Mouse (Mus musculus): Measurements from ENCODE around the gene Gm21776.
"Not testable (repeated sequence)": the region's sequence is repeated elsewhere in the genome, so short reads cannot be mapped to it uniquely, and the experiment has no call there.

Gm21776 gene

DNA sequence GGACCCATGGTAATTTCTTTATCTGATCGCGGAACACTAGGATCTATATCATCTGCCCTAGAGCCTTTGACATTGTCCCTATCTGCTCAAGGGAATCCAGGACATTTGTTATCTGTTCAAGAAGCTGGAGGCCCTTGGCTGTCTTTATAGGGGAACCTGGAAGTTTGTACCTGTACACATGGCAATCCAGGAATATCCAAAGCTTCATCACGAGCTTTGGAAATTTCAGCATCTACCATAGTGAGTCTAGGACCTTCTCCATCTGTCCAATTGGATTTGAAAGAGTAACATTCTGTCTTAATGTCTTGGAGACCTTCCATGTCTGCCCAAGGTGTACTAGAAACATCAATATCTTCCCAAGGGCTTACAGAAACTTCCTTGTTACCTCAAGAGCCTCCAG lies at the start of gene Gm21776:
TSS of gene Gm21776 (plus strand) at position 301 of the 400 bp plus-strand sequence.
- DNase-seq (ENCODE audit: low spot score), result not testable (repeated sequence)

Measured in layer of hippocampus, adult 9-10 months (tissue).